Mouse (Mus musculus) gastrocnemius, adult 8-10 months (tissue): Measurements from ENCODE around the gene Pde1a. TPM values are rescaled to one million over a fixed set of nuclear protein-coding genes. Genes with fewer than 3 reads are reported as not detected.

ENCODE experiments used
- DNase-seq, 2 experiments: peaks; one replicate each; pipeline ENCODE4 v3.0.0; 2022; ENCODE audit warnings: low spot score in 2 of 2
- total RNA-seq, 4 experiments: library from RNA; stranded (reverse); gene quantifications; 2 replicates each; pipeline ENCODE4 v1.2.4; 2022

The Pde1a gene
- total RNA-seq, 4 experiments from 2014 or later: 1.0 to 2.5 (median 2.2) TPM

- DNase-seq: no peak
Measured at GRCm38 (mm10) chr2:80046751-80047513, 82.3 kb downstream of the Pde1a start.

GRCm38 (mm10) chr2:80038642-80039445 lies 90.4 kb downstream of the Pde1a start:
- no peak for DNase-seq

GRCm38 (mm10) chr2:80037971-80038370 lies 91.3 kb downstream of the Pde1a start:
- DNase-seq: no peak

- no peak for DNase-seq
Measured at GRCm38 (mm10) chr2:80029051-80029450, 100.2 kb downstream of the Pde1a start.

GRCm38 (mm10) chr2:80026053-80026452 lies 103.2 kb downstream of the Pde1a start:
- DNase-seq: no peak

GRCm38 (mm10) chr2:80025597-80025996 lies 103.7 kb downstream of the Pde1a start:
- DNase-seq: no peak

GRCm38 (mm10) chr2:80025038-80025437 lies 104.2 kb downstream of the Pde1a start:
- DNase-seq: no peak

- DNase-seq: no peak
Measured at GRCm38 (mm10) chr2:80014161-80014560, 115.1 kb downstream of the Pde1a start.

- no peak for DNase-seq
Measured at GRCm38 (mm10) chr2:80013060-80013459, 116.2 kb downstream of the Pde1a start.

- no peak for DNase-seq
Measured at GRCm38 (mm10) chr2:79999168-79999567, 130.1 kb downstream of the Pde1a start.

- DNase-seq: no peak
Measured at GRCm38 (mm10) chr2:79998460-79998859, 130.8 kb downstream of the Pde1a start.

GRCm38 (mm10) chr2:79991642-79992041 lies 137.6 kb downstream of the Pde1a start:
- no peak for DNase-seq

GRCm38 (mm10) chr2:79983778-79984177 lies 145.5 kb downstream of the Pde1a start:
- DNase-seq: no peak

- no peak for DNase-seq
Measured at GRCm38 (mm10) chr2:79983222-79983632, 146.0 kb downstream of the Pde1a start.

- DNase-seq: no peak
Measured at GRCm38 (mm10) chr2:79981781-79982180, 147.5 kb downstream of the Pde1a start.

- no peak for DNase-seq
Measured at GRCm38 (mm10) chr2:79978992-79979391, 150.3 kb downstream of the Pde1a start.

- DNase-seq: no peak
Measured at GRCm38 (mm10) chr2:79977259-79977658, 152.0 kb downstream of the Pde1a start.

- DNase-seq: no peak
Measured at GRCm38 (mm10) chr2:79975947-79976346, 153.3 kb downstream of the Pde1a start.

GRCm38 (mm10) chr2:79972271-79972670 lies 157.0 kb downstream of the Pde1a start:
- no peak for DNase-seq

GRCm38 (mm10) chr2:79969594-79969993 lies 159.7 kb downstream of the Pde1a start:
- no peak for DNase-seq

GRCm38 (mm10) chr2:79966681-79967506 lies 162.4 kb downstream of the Pde1a start:
- DNase-seq: no peak

- no peak for DNase-seq
Measured at GRCm38 (mm10) chr2:79966086-79966485, 163.2 kb downstream of the Pde1a start.
